Mouse (Mus musculus) right cerebral cortex, postnatal 25 days (tissue): ENCODE data around the gene Rbm38.

Experiments used
- DNase-seq: peaks from one replicate; pipeline ENCODE4 v3.0.0; 2022

Rbm38 gene

GRCm38 (mm10) chr2:173020430-173020829, at the start of gene Rbm38:
Rbm38 (plus strand) TSS chr2:173020498.
- no peak for DNase-seq

GRCm38 (mm10) chr2:172971865-172972264, 48.4 kb upstream of the Rbm38 start:
- DNase-seq: no peak

- DNase-seq: no peak
These were observed 46.3 kb upstream of the Rbm38 start for GRCm38 (mm10) chr2:172973806-172974565.

- no peak for DNase-seq
These were observed 45.6 kb upstream of the Rbm38 start for GRCm38 (mm10) chr2:172974701-172975100.

GRCm38 (mm10) chr2:172975159-172975558, 45.1 kb upstream of the Rbm38 start:
- DNase-seq: no peak

GRCm38 (mm10) chr2:172976661-172977238, 43.5 kb upstream of the Rbm38 start:
- DNase-seq: no peak

- DNase-seq: no peak
These were observed 42.7 kb upstream of the Rbm38 start, which contains the start of gene Spo11 for GRCm38 (mm10) chr2:172977409-172978130. Spo11 (plus strand) TSS chr2:172977700.

GRCm38 (mm10) chr2:172978131-172978633, 42.1 kb upstream of the Rbm38 start:
- no peak for DNase-seq

GRCm38 (mm10) chr2:172979666-172980345, 40.5 kb upstream of the Rbm38 start:
- DNase-seq: no peak

GRCm38 (mm10) chr2:172982776-172983561, 37.3 kb upstream of the Rbm38 start:
- DNase-seq: no peak

- DNase-seq: no peak
These were observed 30.1 kb upstream of the Rbm38 start for GRCm38 (mm10) chr2:172990161-172990560.

- peak; percentile 55 for DNase-seq
These were observed 24.1 kb upstream of the Rbm38 start for GRCm38 (mm10) chr2:172996207-172996606.

- no peak for DNase-seq
These were observed 22.6 kb upstream of the Rbm38 start for GRCm38 (mm10) chr2:172997748-172998147.

GRCm38 (mm10) chr2:172998478-172998877, 21.8 kb upstream of the Rbm38 start:
- no peak for DNase-seq

GRCm38 (mm10) chr2:172999630-173000284, 20.5 kb upstream of the Rbm38 start, which contains the start of gene Rae1:
Rae1 (plus strand) TSS chr2:173000117.
- peak; percentile 98 for DNase-seq

GRCm38 (mm10) chr2:173000285-173000652, 20.0 kb upstream of the Rbm38 start:
- DNase-seq: no peak

GRCm38 (mm10) chr2:173000921-173001320, 19.4 kb upstream of the Rbm38 start:
- no peak for DNase-seq

GRCm38 (mm10) chr2:173003737-173004136, 16.6 kb upstream of the Rbm38 start:
- no peak for DNase-seq

GRCm38 (mm10) chr2:173010220-173010717, 10.0 kb upstream of the Rbm38 start:
- no peak for DNase-seq

- no peak for DNase-seq
These were observed 8.9 kb upstream of the Rbm38 start for GRCm38 (mm10) chr2:173011440-173011839.

- DNase-seq: no peak
These were observed 5.5 kb upstream of the Rbm38 start for GRCm38 (mm10) chr2:173014741-173015287.
